Mouse (Mus musculus) bone marrow, adult 2 months (tissue): ENCODE measurements around the gene Bsdc1.
"Not testable (repeated sequence)": the region's sequence is repeated elsewhere in the genome, so short reads cannot be mapped to it uniquely, and the experiment has no call there.

Experiments used
- CTCF ChIP-seq: fragments of 200-500 bp; IDR thresholded peaks from 2 replicates; pipeline ENCODE4 v1.5.1; 2011; ENCODE audit warnings: low read length, control low read depth; ENCODE audit not compliant: control insufficient read depth, insufficient read depth
- POLR2A ChIP-seq: fragments of 200-500 bp; IDR thresholded peaks from 2 replicates; pipeline ENCODE4 v1.6.1; 2011; ENCODE audit warnings: low read depth, mild to moderate bottlenecking, control low read depth, low read length, borderline replicate concordance; ENCODE audit not compliant: control insufficient read depth

DNA sequence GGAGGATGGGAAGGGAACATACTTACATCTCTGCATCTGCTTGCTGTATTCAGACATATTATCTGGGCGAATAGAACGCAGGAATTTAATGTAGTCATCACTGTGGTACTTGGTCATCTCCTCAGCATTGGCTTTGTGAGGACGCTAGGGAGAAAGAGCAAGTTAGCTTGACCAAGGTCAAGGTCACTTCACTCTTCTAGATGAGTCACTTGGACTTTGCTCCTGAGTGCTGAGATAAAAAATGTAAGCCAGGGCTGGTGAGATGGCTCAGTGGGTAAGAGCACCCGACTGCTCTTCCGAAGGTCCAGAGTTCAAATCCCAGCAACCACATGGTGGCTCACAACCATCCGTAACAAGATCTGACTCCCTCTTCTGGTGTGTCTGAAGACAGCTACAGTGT is 67.5 kb downstream of the Bsdc1 start:
- not testable (repeated sequence) for TF ChIP-seq CTCF, POLR2A
